Mouse (Mus musculus): Measurements from ENCODE around the gene Tuba1a. TPM values are rescaled to one million over a fixed set of nuclear protein-coding genes. Genes with fewer than 3 reads are reported as not detected.
"Not testable (repeated sequence)": the region's sequence is repeated elsewhere in the genome, so short reads cannot be mapped to it uniquely, and the experiment has no call there.

The Tuba1a gene
- total RNA-seq, 2 experiments from 2014 or later: 58.7 to 109 TPM

- DNase-seq: peak; percentile 94
Measured at GRCm38 (mm10) chr15:98934217-98934839, 19.2 kb downstream of the Tuba1a start, which contains the start of gene Tuba1b. Gene Tuba1b (minus strand): TSS chr15:98934565.

GRCm38 (mm10) chr15:98933833-98934216 lies 19.7 kb downstream of the Tuba1a start:
- DNase-seq: peak; percentile 96
- intact Hi-C loops (cut with DNase I; ENCODE audit: low total_unique reads): no loop called here

More at GRCm38 (mm10) chr15:98934217-98934839, 19.2 kb downstream of the Tuba1a start, which contains the start of gene Tuba1b:
- intact Hi-C loops (cut with DNase I; ENCODE audit: low total_unique reads): no loop called here

- intact Hi-C loops (cut with DNase I; ENCODE audit: low total_unique reads); DNase-seq: not testable (repeated sequence)
Measured at GRCm38 (mm10) chr15:98933004-98933671, 20.4 kb downstream of the Tuba1a start.

GRCm38 (mm10) chr15:98930998-98931397 lies 22.5 kb downstream of the Tuba1a start:
- intact Hi-C loops (cut with DNase I; ENCODE audit: low total_unique reads): no loop called here
- no peak for DNase-seq

GRCm38 (mm10) chr15:98930017-98930734 lies 23.3 kb downstream of the Tuba1a start:
- intact Hi-C loops (cut with DNase I; ENCODE audit: low total_unique reads): no loop called here
- DNase-seq: no peak

GRCm38 (mm10) chr15:98928598-98929240 lies 24.8 kb downstream of the Tuba1a start:
- intact Hi-C loops (cut with DNase I; ENCODE audit: low total_unique reads): loop anchor here (5.0 kb wide), 2 partner anchors 36 to 51 kb away; partner anchors contain the start of gene Rhebl1
- DNase-seq: peak; percentile 70

- intact Hi-C loops (cut with DNase I; ENCODE audit: low total_unique reads): loop anchor here (5.0 kb wide), 2 partner anchors 35 to 50 kb away; partner anchors contain the start of gene Rhebl1
Measured at GRCm38 (mm10) chr15:98927566-98927965, 25.9 kb downstream of the Tuba1a start.

GRCm38 (mm10) chr15:98924682-98925081 lies 28.8 kb downstream of the Tuba1a start:
- no peak for DNase-seq
- intact Hi-C loops (cut with DNase I; ENCODE audit: low total_unique reads): loop anchor here (5.0 kb wide), 2 partner anchors 32 to 47 kb away; partner anchors contain the start of gene Rhebl1

More at GRCm38 (mm10) chr15:98927566-98927965, 25.9 kb downstream of the Tuba1a start:
- DNase-seq: no peak

- no peak for DNase-seq
- intact Hi-C loops (cut with DNase I; ENCODE audit: low total_unique reads): no loop called here
Measured at GRCm38 (mm10) chr15:98923031-98923537, 30.4 kb downstream of the Tuba1a start.

GRCm38 (mm10) chr15:98922581-98922980 lies 30.9 kb downstream of the Tuba1a start:
- DNase-seq: no peak
- intact Hi-C loops (cut with DNase I; ENCODE audit: low total_unique reads): no loop called here

- DNase-seq: no peak
- intact Hi-C loops (cut with DNase I; ENCODE audit: low total_unique reads): no loop called here
Measured at GRCm38 (mm10) chr15:98921510-98921909, 32.0 kb downstream of the Tuba1a start.

- intact Hi-C loops (cut with DNase I; ENCODE audit: low total_unique reads); DNase-seq: not testable (repeated sequence)
Measured at GRCm38 (mm10) chr15:98918499-98918895, 35.0 kb downstream of the Tuba1a start.

GRCm38 (mm10) chr15:98917538-98918498 lies 35.7 kb downstream of the Tuba1a start, which contains the start of gene Lmbr1l:
Gene Lmbr1l (minus strand): TSS chr15:98918231.
- DNase-seq: peak; percentile 99

GRCm38 (mm10) chr15:98917091-98917490 lies 36.4 kb downstream of the Tuba1a start:
- no peak for DNase-seq
- intact Hi-C loops (cut with DNase I; ENCODE audit: low total_unique reads): no loop called here

More at GRCm38 (mm10) chr15:98917538-98918498, 35.7 kb downstream of the Tuba1a start, which contains the start of gene Lmbr1l:
- intact Hi-C loops (cut with DNase I; ENCODE audit: low total_unique reads): no loop called here

- intact Hi-C loops (cut with DNase I; ENCODE audit: low total_unique reads): no loop called here
- DNase-seq: no peak
Measured at GRCm38 (mm10) chr15:98916016-98916415, 37.5 kb downstream of the Tuba1a start.

GRCm38 (mm10) chr15:98914903-98915302 lies 38.6 kb downstream of the Tuba1a start:
- intact Hi-C loops (cut with DNase I; ENCODE audit: low total_unique reads): no loop called here
- no peak for DNase-seq

- no peak for DNase-seq
Measured at GRCm38 (mm10) chr15:98904692-98905091, 48.8 kb downstream of the Tuba1a start.

GRCm38 (mm10) chr15:98902600-98902999 lies 50.9 kb downstream of the Tuba1a start:
- intact Hi-C loops (cut with DNase I; ENCODE audit: low total_unique reads): no loop called here
- DNase-seq: no peak

More at GRCm38 (mm10) chr15:98904692-98905091, 48.8 kb downstream of the Tuba1a start:
- intact Hi-C loops (cut with DNase I; ENCODE audit: low total_unique reads): no loop called here
